Mouse (Mus musculus): ENCODE measurements at regions not wholly inside any gene's neighbourhood (a gene's known extent, or its start where the extent isn't known, plus 50 kb on each side); places are given as distances from the start of the nearest gene placed in this dataset.

- TF ChIP-seq POLR2A (IDR thresholded peaks at IDR 0.05; ENCODE audit: borderline replicate concordance, insufficient read depth, low read length) (no peak), CTCF (IDR thresholded peaks at IDR 0.05; ENCODE audit: borderline replicate concordance, insufficient read depth, low read depth, low read length) (no peak)
These were observed 1199.6 kb upstream of the A1bg start for GRCm38 (mm10) chr15:62122265-62123023.

Data from cerebellum, adult 2 months (tissue).